Mouse (Mus musculus) G1E (cell line): ENCODE measurements around the gene Gpr183. TPM values are rescaled to one million over a fixed set of nuclear protein-coding genes. Genes with fewer than 3 reads are reported as not detected.

Source experiments
- ATAC-seq: 2 replicates; pipeline ENCODE4 v1.8.0; 2016; ENCODE audit warnings: mild to moderate bottlenecking; ENCODE audit not compliant: insufficient number of reproducible peaks, poor library complexity, low FRiP score, severe bottlenecking; ENCODE audit errors: extremely low read depth
- DNase-seq: peaks from one replicate; pipeline ENCODE4 v3.0.0; 2012; ENCODE audit warnings: low spot score
- H3K27me3 ChIP-seq: 2 replicates; pipeline ENCODE4 v1.6.1; 2012; ENCODE audit warnings: mild to moderate bottlenecking, low read length, inconsistent platforms; ENCODE audit not compliant: insufficient read depth
- H3K36me3 ChIP-seq: replicated peaks from 2 replicates; pipeline ENCODE3; 2012; ENCODE audit warnings: mild to moderate bottlenecking, inconsistent platforms
- H3K4me1 ChIP-seq: 2 replicates; pipeline ENCODE4 v1.6.1; 2012; ENCODE audit warnings: low read depth, low read length, inconsistent platforms, mixed read lengths; ENCODE audit not compliant: insufficient read depth
- H3K4me3 ChIP-seq: 2 replicates; pipeline ENCODE4 v1.5.1; 2012; ENCODE audit warnings: low read depth, mild to moderate bottlenecking, inconsistent platforms, low read length, moderate library complexity, mixed read lengths
- H3K9me3 ChIP-seq: replicated peaks from 2 replicates; pipeline ENCODE4 v1.6.1; 2012; ENCODE audit warnings: inconsistent platforms
- CTCF ChIP-seq: IDR thresholded peaks from 2 replicates; pipeline ENCODE4 v1.5.1; 2012; ENCODE audit warnings: low read depth, low read length, inconsistent platforms, mixed read lengths
- GATA1 ChIP-seq: IDR thresholded peaks from 2 replicates; pipeline ENCODE4 v1.6.1; 2012; ENCODE audit warnings: borderline replicate concordance, low read length, inconsistent platforms, mixed read lengths
- GATA2 ChIP-seq: IDR thresholded peaks from 2 replicates; pipeline ENCODE4 v1.6.1; 2012; ENCODE audit warnings: low read depth, low read length, inconsistent platforms, borderline replicate concordance
- POLR2AphosphoS5 ChIP-seq: IDR thresholded peaks from 2 replicates; pipeline ENCODE4 v1.6.1; 2012; ENCODE audit warnings: low read depth, low read length, inconsistent platforms; ENCODE audit not compliant: insufficient replicate concordance
- TAL1 ChIP-seq: conservative IDR thresholded peaks from 2 replicates; pipeline ENCODE4 v1.6.1; 2012; ENCODE audit warnings: low read depth, low read length, inconsistent platforms, mixed read lengths
- polyA plus RNA-seq: library from polyadenylated mRNA; stranded (reverse); fragments of >175 nt; gene quantifications from 2 replicates; pipeline ENCODE4 v1.2.3, GENCODE M21; 2012
- total RNA-seq, 2 experiments: library from RNA; stranded (forward) in 1 of 2; stranded (reverse) in 1 of 2; fragments of 200-1000 nt in 1 of 2; fragments of >200 nt in 1 of 2; fragmentation: Nextera tagmentation in 1 of 2; gene quantifications; 2 replicates each; pipeline ENCODE4 v1.2.3; 2014 to 2017

Gene Gpr183
- total and polyA plus RNA-seq, 3 experiments = 0.08 to 7.1 TPM; not detected in 1

DNA sequence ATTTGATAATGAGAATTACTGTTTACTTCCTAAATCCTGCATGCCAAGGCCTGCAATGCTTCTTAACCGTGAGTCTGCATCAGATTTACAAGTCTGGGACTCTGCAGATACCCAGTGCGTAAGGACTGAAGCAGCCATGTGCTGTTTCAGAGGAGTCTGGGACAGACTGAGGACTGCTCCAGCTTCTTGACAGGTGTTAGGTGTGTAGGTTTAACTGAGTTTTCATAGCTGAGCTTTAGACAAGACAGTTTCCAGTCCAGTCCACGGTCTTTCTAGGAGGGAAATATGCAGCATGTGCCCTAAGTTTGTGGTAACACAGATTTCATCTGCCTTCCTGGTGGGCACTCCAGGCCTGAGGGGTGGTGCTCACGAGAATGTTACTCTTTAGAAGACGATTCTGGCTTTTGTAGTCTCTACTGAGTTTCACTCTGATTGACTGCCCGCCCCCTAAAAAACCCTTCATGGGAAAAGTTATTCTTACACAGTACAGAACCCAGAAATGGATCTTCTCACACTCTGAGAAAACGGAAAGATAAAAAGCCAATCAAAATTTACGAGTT is 17.7 kb downstream of the Gpr183 start:
- no peak for ATAC-seq
- no peak for DNase-seq
- TF ChIP-seq CTCF = no peak
- TF ChIP-seq POLR2AphosphoS5 = no peak
- no peak for TF ChIP-seq GATA1
- no peak for TF ChIP-seq TAL1
- TF ChIP-seq GATA2 = no peak
- H3K9me3 ChIP-seq = 0 out of 2 replicates have a peak, but pooled peaks cover 2% of the 10 kb centered on the region
- H3K4me1 ChIP-seq = peaks cover 20% of the 10 kb centered on the region
- H3K4me3 ChIP-seq = no peak overlapping the region
- H3K36me3 ChIP-seq = peaks cover 25% of the 10 kb centered on the region
- no peaks in the 10 kb centered on the region for H3K27me3 ChIP-seq

DNA sequence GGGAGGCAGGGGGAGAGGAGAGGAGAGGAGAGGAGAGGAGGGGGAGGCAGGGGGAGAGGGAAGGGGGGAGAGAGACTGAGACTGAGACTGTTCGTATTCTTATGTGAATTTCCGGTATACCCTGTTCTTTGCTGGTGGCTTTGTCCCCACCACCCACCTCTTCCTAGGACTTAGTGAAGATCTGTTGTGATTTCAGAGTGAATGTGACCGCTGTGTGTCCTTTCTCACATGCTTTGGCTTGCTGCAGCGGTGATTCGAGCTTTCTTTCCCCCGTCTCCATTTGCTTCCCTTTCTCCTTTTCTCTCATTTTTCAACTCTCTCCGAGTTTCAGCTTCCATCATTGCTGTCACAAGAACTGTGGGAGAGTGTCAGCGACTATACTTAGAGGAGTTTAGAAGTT is 18.3 kb downstream of the Gpr183 start:
- TF ChIP-seq POLR2AphosphoS5 = no peak
- TF ChIP-seq TAL1 = no peak
- no peak for TF ChIP-seq GATA1
- TF ChIP-seq GATA2 = no peak
- TF ChIP-seq CTCF = no peak
- DNase-seq = no peak
- no peaks in the 10 kb centered on the region for H3K27me3 ChIP-seq
- H3K36me3 ChIP-seq = peaks cover 21% of the 10 kb centered on the region
- H3K4me1 ChIP-seq = peaks cover 16% of the 10 kb centered on the region
- no peak overlapping the region for H3K4me3 ChIP-seq
- H3K9me3 ChIP-seq = 0 out of 2 replicates have a peak, but pooled peaks cover 2% of the 10 kb centered on the region
- no peak for ATAC-seq

DNA sequence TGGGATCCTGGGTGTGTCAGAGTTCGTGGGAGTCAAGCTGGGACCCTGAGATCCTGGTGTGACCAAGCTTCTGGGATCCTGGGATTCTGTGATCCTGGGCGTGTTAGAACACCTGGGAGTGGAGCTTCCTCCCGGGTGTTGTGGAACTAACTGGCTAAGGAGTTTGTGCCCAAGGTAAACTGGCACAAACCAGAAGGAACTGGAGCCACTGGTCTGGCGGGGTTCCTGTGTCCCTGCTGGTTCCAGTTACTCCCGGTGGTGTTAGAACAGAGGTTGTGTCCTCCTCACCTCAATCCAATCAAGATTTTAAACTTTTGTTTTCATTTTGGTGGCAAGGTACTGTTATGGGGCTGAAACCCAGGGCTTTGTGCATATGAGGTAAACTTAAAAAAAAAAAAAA is 18.9 kb downstream of the Gpr183 start:
- Histone ChIP-seq H3K9me3 (0 out of 2 replicates have a peak, but pooled peaks cover 2% of the 10 kb centered on the region), H3K27me3 (no peaks in the 10 kb centered on the region), H3K36me3 (peaks cover 18% of the 10 kb centered on the region), H3K4me3 (no peak overlapping the region), H3K4me1 (peaks cover 11% of the 10 kb centered on the region)
- TF ChIP-seq POLR2AphosphoS5 = no peak
- no peak for TF ChIP-seq TAL1
- TF ChIP-seq GATA1 = no peak
- DNase-seq (no peak), ATAC-seq (no peak)

DNA sequence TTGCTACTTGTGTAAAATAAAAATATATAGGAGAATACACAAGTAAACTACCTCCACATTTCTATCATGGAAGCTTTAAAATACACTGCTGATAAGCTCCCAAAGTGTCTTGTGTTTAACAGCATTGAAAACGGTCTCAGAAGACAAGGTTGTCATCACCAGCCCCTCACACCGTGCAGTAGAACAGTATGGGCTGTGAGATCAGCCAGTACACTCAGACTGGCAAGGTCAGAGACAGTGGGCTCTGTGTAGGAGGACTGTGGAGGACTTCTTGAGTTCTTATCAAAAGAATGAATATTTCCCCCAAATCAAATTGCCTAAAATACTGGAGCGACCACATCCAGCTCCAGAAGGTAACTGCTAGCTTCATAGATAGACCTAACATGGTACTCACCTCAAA is 25.4 kb downstream of the Gpr183 start:
- DNase-seq (no peak), ATAC-seq (no peak)
- no peak overlapping the region for H3K4me3 ChIP-seq
- peaks cover 10% of the 10 kb centered on the region; the same call in 1 of the 2 replicates for H3K9me3 ChIP-seq
- TF ChIP-seq TAL1 = no peak
- no peak for TF ChIP-seq POLR2AphosphoS5
- TF ChIP-seq GATA1 = no peak
- TF ChIP-seq GATA2 = no peak
- no peak for TF ChIP-seq CTCF
- no peaks in the 10 kb centered on the region for H3K27me3 ChIP-seq
- peaks cover 27% of the 10 kb centered on the region for H3K36me3 ChIP-seq
- peaks cover 8% of the 10 kb centered on the region for H3K4me1 ChIP-seq

DNA sequence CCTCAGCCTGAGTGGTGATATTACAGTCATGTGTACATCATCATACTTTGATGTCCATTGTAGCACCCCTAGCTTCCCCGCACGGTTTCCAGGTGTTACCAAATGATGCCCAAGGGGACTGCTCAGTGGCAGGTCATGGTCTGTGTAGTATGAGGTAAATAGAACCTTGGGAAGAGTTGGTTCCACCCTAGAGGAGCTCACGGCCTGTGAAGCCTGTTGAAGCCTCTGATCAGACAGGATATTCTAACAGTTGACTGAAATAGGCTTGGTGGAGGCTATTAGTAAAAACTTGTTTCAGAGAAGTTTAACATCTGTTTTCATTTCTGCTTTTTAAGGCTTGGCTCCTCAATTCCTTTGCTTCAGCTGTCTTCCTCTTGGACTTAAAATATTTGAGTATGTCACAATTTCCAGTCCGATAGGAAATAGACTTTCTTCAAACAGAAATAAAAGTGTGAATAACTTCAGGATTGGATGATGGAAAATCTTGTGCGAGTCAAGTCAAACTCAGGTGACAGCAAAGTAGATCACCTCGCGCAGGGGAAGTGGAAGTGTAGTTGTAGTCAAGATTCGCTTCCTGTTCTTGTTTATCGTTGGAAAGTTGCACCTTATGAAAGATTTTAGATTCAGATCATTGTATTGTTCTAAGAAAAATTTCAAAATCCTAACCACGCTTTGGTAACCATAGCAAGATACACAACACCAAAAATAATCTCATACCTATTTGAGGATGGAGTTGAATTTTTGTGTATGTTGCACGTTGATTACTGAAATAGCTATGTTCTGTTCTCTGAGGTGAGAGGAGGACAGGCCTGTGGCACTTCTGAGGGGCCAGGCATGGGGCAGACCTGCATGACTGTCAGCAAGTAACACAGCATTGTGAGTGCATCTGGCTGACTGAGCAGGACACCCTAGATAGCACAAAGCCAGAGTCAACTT is 26.5 kb downstream of the Gpr183 start:
- Histone ChIP-seq H3K4me1 (peaks cover 18% of the 10 kb centered on the region), H3K36me3 (peaks cover 37% of the 10 kb centered on the region), H3K9me3 (peaks cover 8% of the 10 kb centered on the region; the same call in 1 of the 2 replicates), H3K4me3 (no peak overlapping the region), H3K27me3 (no peaks in the 10 kb centered on the region)
- DNase-seq (no peak), ATAC-seq (no peak)
- TF ChIP-seq POLR2AphosphoS5 = no peak
- TF ChIP-seq TAL1 = no peak
- no peak for TF ChIP-seq CTCF
- TF ChIP-seq GATA1 = no peak
- no peak for TF ChIP-seq GATA2

DNA sequence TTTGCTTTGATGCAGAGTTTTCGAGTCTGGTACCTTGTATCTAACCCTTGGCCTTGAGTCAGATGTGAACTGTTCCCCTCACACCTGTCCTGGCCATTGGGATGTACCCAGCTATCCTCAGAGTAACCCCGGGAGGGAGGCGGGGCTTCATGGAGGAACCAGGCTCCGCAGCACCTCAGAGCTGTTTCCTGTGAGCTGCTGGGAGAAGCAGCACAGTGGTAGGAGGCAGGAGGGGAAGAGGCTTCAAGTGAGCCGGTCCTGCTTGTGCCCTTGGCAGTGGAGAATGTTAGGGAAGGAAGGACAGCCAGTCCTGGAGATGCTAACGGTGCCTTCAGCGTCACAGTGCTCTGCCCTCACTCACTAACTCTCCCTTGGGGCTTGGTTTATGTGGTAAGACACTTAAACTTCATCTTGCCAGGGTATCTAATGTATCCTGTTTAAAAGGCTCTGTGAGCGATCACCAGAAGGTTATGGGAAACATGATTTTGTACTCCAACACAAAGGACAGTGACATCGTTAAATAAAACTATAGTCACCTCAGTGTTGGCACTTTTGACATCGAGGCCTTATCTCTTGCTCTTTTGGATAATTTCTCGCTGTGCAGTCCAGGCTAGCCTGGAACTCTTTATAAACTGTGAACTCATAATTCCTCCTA is 27.3 kb downstream of the Gpr183 start:
- TF ChIP-seq TAL1 (no peak), CTCF (no peak), POLR2AphosphoS5 (no peak), GATA1 (no peak), GATA2 (no peak)
- no peak for DNase-seq
- no peak for ATAC-seq
- Histone ChIP-seq H3K36me3 (peaks cover 45% of the 10 kb centered on the region), H3K4me3 (no peak overlapping the region), H3K9me3 (peaks cover 8% of the 10 kb centered on the region; the same call in 1 of the 2 replicates), H3K27me3 (no peaks in the 10 kb centered on the region), H3K4me1 (peaks cover 18% of the 10 kb centered on the region)
